Mouse (Mus musculus) embryo, embryonic 11.5 days (tissue): ENCODE results near the gene Tbx1.

Experiments
- DNase-seq: peaks from one replicate; pipeline ENCODE4 v3.0.0-alpha.2; 2012; ENCODE audit warnings: low read depth, low spot score

The Tbx1 gene

GRCm38 (mm10) chr16:18622916-18623750 lies 32.7 kb upstream of the Tbx1 start:
- no peak for DNase-seq

GRCm38 (mm10) chr16:18622019-18622418 lies 31.5 kb upstream of the Tbx1 start, which contains the start of gene Gp1bb:
Gene Gp1bb, minus strand, starts transcription at chr16:18622403.
- DNase-seq: no peak

- DNase-seq: no peak
Measured at GRCm38 (mm10) chr16:18621362-18622001, 31.0 kb upstream of the Tbx1 start.

- no peak for DNase-seq
Measured at GRCm38 (mm10) chr16:18620601-18621361, 30.3 kb upstream of the Tbx1 start.

GRCm38 (mm10) chr16:18620201-18620600 lies 29.7 kb upstream of the Tbx1 start:
- no peak for DNase-seq

- DNase-seq: no peak
Measured at GRCm38 (mm10) chr16:18619110-18619509, 28.6 kb upstream of the Tbx1 start.

- no peak for DNase-seq
Measured at GRCm38 (mm10) chr16:18618297-18618696, 27.8 kb upstream of the Tbx1 start.

GRCm38 (mm10) chr16:18617370-18618065 lies 27.0 kb upstream of the Tbx1 start:
- DNase-seq: peak; percentile 83

- DNase-seq: no peak
Measured at GRCm38 (mm10) chr16:18613301-18613700, 22.8 kb upstream of the Tbx1 start.

- DNase-seq: no peak
Measured at GRCm38 (mm10) chr16:18611752-18612151, 21.3 kb upstream of the Tbx1 start.

- DNase-seq: no peak
Measured at GRCm38 (mm10) chr16:18609099-18609498, 18.6 kb upstream of the Tbx1 start.

GRCm38 (mm10) chr16:18608226-18608625 lies 17.8 kb upstream of the Tbx1 start:
- DNase-seq: no peak

- no peak for DNase-seq
Measured at GRCm38 (mm10) chr16:18605705-18606104, 15.2 kb upstream of the Tbx1 start.

- DNase-seq: no peak
Measured at GRCm38 (mm10) chr16:18604267-18604701, 13.8 kb upstream of the Tbx1 start.

- DNase-seq: no peak
Measured at GRCm38 (mm10) chr16:18601447-18601846, 11.0 kb upstream of the Tbx1 start.

GRCm38 (mm10) chr16:18598006-18598405 lies 7.5 kb upstream of the Tbx1 start:
- no peak for DNase-seq

- no peak for DNase-seq
Measured at GRCm38 (mm10) chr16:18596255-18596654, 5.8 kb upstream of the Tbx1 start.

- DNase-seq: no peak
Measured at GRCm38 (mm10) chr16:18593930-18594329, 3.5 kb upstream of the Tbx1 start.

- DNase-seq: no peak
Measured at GRCm38 (mm10) chr16:18591047-18592018, 862 bp upstream of the Tbx1 start.

- no peak for DNase-seq
Measured at GRCm38 (mm10) chr16:18589080-18589621, 1.3 kb downstream of the Tbx1 start.
